Mouse (Mus musculus) midbrain, postnatal 0 days (tissue): ENCODE results near the gene Ryr2. TPM values are rescaled to one million over a fixed set of nuclear protein-coding genes. Genes with fewer than 3 reads are reported as not detected.

Experiments used
- ATAC-seq: fragments of 200-750 bp; cut with Nextera tagmentation; 2 replicates; pipeline ENCODE4 v1.8.0; 2017; ENCODE audit warnings: moderate number of reproducible peaks, mild to moderate bottlenecking, moderate TSS enrichment, moderate library complexity; ENCODE audit not compliant: low FRiP score
- DNase-seq: peaks from one replicate; pipeline ENCODE4 v3.0.0-alpha.2; 2015; ENCODE audit warnings: low spot score
- H3K27ac ChIP-seq: fragments of 300-500 bp; sonication (generic); 2 replicates; pipeline ENCODE4 v1.5.1; 2014; ENCODE audit warnings: low read depth, mild to moderate bottlenecking, low read length, mixed read lengths
- H3K27me3 ChIP-seq: fragments of 300-500 bp; sonication (generic); 2 replicates; pipeline ENCODE4 v1.6.1; 2014; ENCODE audit warnings: low read length, control low read depth, mixed read lengths; ENCODE audit not compliant: insufficient read depth
- H3K36me3 ChIP-seq: fragments of 300-500 bp; sonication (generic); 2 replicates; pipeline ENCODE4 v1.6.1; 2014; ENCODE audit warnings: low read length, control low read depth, mixed read lengths; ENCODE audit not compliant: insufficient read depth
- H3K4me1 ChIP-seq: fragments of 300-500 bp; sonication (generic); 2 replicates; pipeline ENCODE4 v1.6.1; 2014; ENCODE audit warnings: mild to moderate bottlenecking, control low read depth, antibody characterized with exemption, low read length, mixed read lengths; ENCODE audit not compliant: insufficient read depth
- H3K4me2 ChIP-seq: fragments of 300-500 bp; sonication (generic); 2 replicates; pipeline ENCODE4 v1.6.1; 2014; ENCODE audit warnings: low read depth, mild to moderate bottlenecking, low read length, mixed read lengths; ENCODE audit not compliant: poor library complexity, severe bottlenecking
- H3K4me3 ChIP-seq: fragments of 300-500 bp; sonication (generic); 2 replicates; pipeline ENCODE4 v1.5.1; 2014; ENCODE audit warnings: low read depth, mild to moderate bottlenecking, low read length, moderate library complexity
- H3K9ac ChIP-seq: fragments of 300-500 bp; sonication (generic); replicated peaks from 2 replicates; pipeline ENCODE4 v1.6.1; 2014; ENCODE audit warnings: mild to moderate bottlenecking, low read length, moderate library complexity, mixed read lengths; ENCODE audit not compliant: poor library complexity, severe bottlenecking
- H3K9me3 ChIP-seq: fragments of 300-500 bp; sonication (generic); 2 replicates; pipeline ENCODE4 v1.6.1; 2016; ENCODE audit warnings: low read length, control low read depth
- CTCF ChIP-seq: IDR thresholded peaks from 2 replicates; pipeline ENCODE4 v1.5.1; 2016; ENCODE audit warnings: antibody characterized with exemption, mild to moderate bottlenecking
- WGBS: fragments of 180-500 bp; shearing (Covaris S2); extraction: QIAGEN DNeasy Blood & Tissue Kit; methylation state at CpG from one replicate; pipeline ENCODE4 v1.1.7; 2014; 5-methylcytosine and 5-hydroxymethylcytosine counted together
- polyA plus RNA-seq: library from polyadenylated mRNA; unstranded; fragments of >200 nt; fragmentation: Nextera tagmentation; extraction: Ambion mirVana; gene quantifications from 2 replicates; pipeline ENCODE4 v1.2.1, GENCODE M21; 2015
- total RNA-seq: library from RNA; depleted of rRNA; stranded (reverse); fragments of >200 nt; gene quantifications from 2 replicates; pipeline ENCODE4 v1.2.3, GENCODE M21; 2014

Ryr2 gene
- total and polyA plus RNA-seq, 2 experiments from 2014 or later: 3.5 to 22.5 TPM

GRCm38 (mm10) chr13:11999851-12000250 is 106.9 kb downstream of the Ryr2 start:
- Histone ChIP-seq H3K4me2 (no peak overlapping the region), H3K27me3 (no peaks in the 10 kb centered on the region), H3K9me3 (no peaks in the 10 kb centered on the region), H3K4me1 (no peaks in the 10 kb centered on the region), H3K27ac (no peak overlapping the region), H3K9ac (no peak overlapping the region), H3K4me3 (no peak overlapping the region), H3K36me3 (no peaks in the 10 kb centered on the region)
- ATAC-seq: no peak
- 69% methylated on average over 4 of the region's 4 CpGs for WGBS
- TF ChIP-seq CTCF: no peak
- no peak for DNase-seq

GRCm38 (mm10) chr13:11997366-11997765 is 109.4 kb downstream of the Ryr2 start:
- no peak for DNase-seq
- no peak for TF ChIP-seq CTCF
- Histone ChIP-seq H3K4me2 (no peak overlapping the region), H3K9me3 (no peaks in the 10 kb centered on the region), H3K4me3 (no peak overlapping the region), H3K9ac (no peak overlapping the region), H3K27ac (no peak overlapping the region), H3K27me3 (no peaks in the 10 kb centered on the region), H3K4me1 (no peaks in the 10 kb centered on the region), H3K36me3 (no peaks in the 10 kb centered on the region)
- 83% methylated on average over 2 of the region's 2 CpGs for WGBS
- no peak for ATAC-seq

GRCm38 (mm10) chr13:11987556-11987955 is 119.2 kb downstream of the Ryr2 start:
- Histone ChIP-seq H3K36me3 (no peaks in the 10 kb centered on the region), H3K9me3 (no peaks in the 10 kb centered on the region), H3K4me2 (no peak overlapping the region), H3K9ac (no peak overlapping the region), H3K27ac (no peak overlapping the region), H3K4me3 (no peak overlapping the region), H3K4me1 (no peaks in the 10 kb centered on the region), H3K27me3 (no peaks in the 10 kb centered on the region)
- 72% methylated on average over 4 of the region's 4 CpGs for WGBS
- ATAC-seq (no peak), DNase-seq (no peak)
- TF ChIP-seq CTCF: no peak

GRCm38 (mm10) chr13:11985056-11985455 is 121.7 kb downstream of the Ryr2 start:
- no peaks in the 10 kb centered on the region for H3K27me3 ChIP-seq
- no peak overlapping the region for H3K9ac ChIP-seq
- no peaks in the 10 kb centered on the region for H3K9me3 ChIP-seq
- H3K27ac ChIP-seq: no peak overlapping the region
- ATAC-seq (no peak), DNase-seq (no peak)
- no peaks in the 10 kb centered on the region for H3K4me1 ChIP-seq
- H3K36me3 ChIP-seq: no peaks in the 10 kb centered on the region
- 96% methylated on average over 3 of the region's 3 CpGs for WGBS
- no peak overlapping the region for H3K4me2 ChIP-seq
- H3K4me3 ChIP-seq: no peak overlapping the region
- TF ChIP-seq CTCF: no peak

- no peak for TF ChIP-seq CTCF
- Histone ChIP-seq H3K4me2 (no peak overlapping the region), H3K36me3 (no peaks in the 10 kb centered on the region), H3K4me3 (no peak overlapping the region), H3K27me3 (no peaks in the 10 kb centered on the region), H3K4me1 (no peaks in the 10 kb centered on the region), H3K27ac (no peak overlapping the region), H3K9ac (no peak overlapping the region), H3K9me3 (no peaks in the 10 kb centered on the region)
- no peak for ATAC-seq
- no peak for DNase-seq
Observed at GRCm38 (mm10) chr13:11978997-11979396, 127.7 kb downstream of the Ryr2 start.

- no peaks in the 10 kb centered on the region for H3K27me3 ChIP-seq
- ATAC-seq (no peak), DNase-seq (no peak)
- no peaks in the 10 kb centered on the region for H3K9me3 ChIP-seq
- no peak overlapping the region for H3K4me3 ChIP-seq
- TF ChIP-seq CTCF: no peak
- no peaks in the 10 kb centered on the region for H3K36me3 ChIP-seq
- no peak overlapping the region for H3K4me2 ChIP-seq
- WGBS: 82% methylated on average over 2 of the region's 2 CpGs
- H3K9ac ChIP-seq: no peak overlapping the region
- H3K27ac ChIP-seq: no peak overlapping the region
- no peaks in the 10 kb centered on the region for H3K4me1 ChIP-seq
Observed at GRCm38 (mm10) chr13:11978359-11978758, 128.4 kb downstream of the Ryr2 start.

GRCm38 (mm10) chr13:11977606-11978005 is 129.1 kb downstream of the Ryr2 start:
- H3K27me3 ChIP-seq: no peaks in the 10 kb centered on the region
- no peaks in the 10 kb centered on the region for H3K9me3 ChIP-seq
- no peak overlapping the region for H3K4me3 ChIP-seq
- H3K36me3 ChIP-seq: no peaks in the 10 kb centered on the region
- no peaks in the 10 kb centered on the region for H3K4me1 ChIP-seq
- H3K4me2 ChIP-seq: no peak overlapping the region
- no peak for ATAC-seq
- no peak overlapping the region for H3K9ac ChIP-seq
- DNase-seq: no peak
- TF ChIP-seq CTCF: no peak
- H3K27ac ChIP-seq: no peak overlapping the region
- WGBS: 84% methylated on average over 4 of the region's 4 CpGs
